Comparison of ENCODE assay signal across 12 mouse cellular contexts in genomic region chr9:97214806-97215205, GRCm38 (mm10).
DNase-seq lines count a peak whose midpoint lies in the region; ATAC-seq and TF ChIP-seq lines count a peak whose summit lies in the region.
"Had no signal": no experiment of that assay in that cellular context is flagged by ENCODE, and none has a peak within 500 bp of the region (broad histone marks: within the 10 kb centered on the region; RNA-seq: fewer than 3 reads in every experiment).

No protein-coding gene starts in this region.

- peak; percentile 50 for TF ChIP-seq CTCF in heart, postnatal 0 days (IDR thresholded peaks at IDR 0.05; ENCODE audit: low read depth)
- 0 out of 2 replicates have a peak, but pooled peaks have one; percentile 2 for TF ChIP-seq CTCF in lung, adult 2 months (IDR thresholded peaks at IDR 0.05; ENCODE audit: insufficient read depth, low read length)

- H3K4me2 ChIP-seq in heart, postnatal 0 days (ENCODE audit: low read depth, low read length) = no peak overlapping the region
- no peak overlapping the region for H3K4me2 ChIP-seq in heart, embryonic 11.5 days
- H3K4me2 ChIP-seq: neural tube, embryonic 13.5 days had no signal

- no peaks in the 10 kb centered on the region for H3K27me3 ChIP-seq in heart, postnatal 0 days (ENCODE audit: control insufficient read depth, insufficient read depth, low read length)
- H3K27me3 ChIP-seq in heart, embryonic 11.5 days (ENCODE audit: control insufficient read depth, insufficient read depth, low read length) = no peaks in the 10 kb centered on the region
- H3K27me3 ChIP-seq: neural tube, embryonic 13.5 days had no signal

- 30% methylated on average over 2 of the region's 2 CpGs for WGBS in heart, postnatal 0 days
- 38% methylated on average over 2 of the region's 2 CpGs for whole genome bisulfite sequencing in heart, embryonic 11.5 days (ENCODE audit: insufficient replicate concordance)
- 36% methylated on average over 2 of the region's 2 CpGs for WGBS in lung, adult 2 months

- H3K36me3 ChIP-seq in heart, postnatal 0 days (replicated peaks; ENCODE audit: control insufficient read depth, insufficient read depth, low read length) = no peaks in the 10 kb centered on the region
- no peaks in the 10 kb centered on the region for H3K36me3 ChIP-seq in heart, embryonic 11.5 days (ENCODE audit: control insufficient read depth, insufficient read depth, low read length)
- H3K36me3 ChIP-seq: neural tube, embryonic 13.5 days had no signal

- H3K9me3 ChIP-seq in heart, postnatal 0 days (replicated peaks; ENCODE audit: control insufficient read depth, low read length) = no peaks in the 10 kb centered on the region
- no peaks in the 10 kb centered on the region for H3K9me3 ChIP-seq in heart, embryonic 11.5 days (replicated peaks; ENCODE audit: control insufficient read depth, low read length)
- H3K9me3 ChIP-seq: neural tube, embryonic 13.5 days had no signal

- no peak overlapping the region for H3K27ac ChIP-seq in heart, postnatal 0 days (ENCODE audit: low read depth)
- H3K27ac ChIP-seq in heart, embryonic 11.5 days (ENCODE audit: low read depth, low read length) = no peak overlapping the region
- H3K27ac ChIP-seq: neural tube, embryonic 13.5 days had no signal

- no peak overlapping the region for H3K9ac ChIP-seq in heart, postnatal 0 days (replicated peaks; ENCODE audit: low read depth, low read length)
- H3K9ac ChIP-seq in heart, embryonic 11.5 days (ENCODE audit: low read depth, low read length) = no peak overlapping the region
- H3K9ac ChIP-seq: neural tube, embryonic 13.5 days had no signal

- no peak for TF ChIP-seq POLR2A in lung, adult 2 months (IDR thresholded peaks at IDR 0.05; ENCODE audit: borderline replicate concordance, extremely low read depth, low read depth, low read length)

- no peaks in the 10 kb centered on the region for H3K4me1 ChIP-seq in heart, postnatal 0 days (ENCODE audit: control insufficient read depth, insufficient read depth)
- H3K4me1 ChIP-seq in heart, embryonic 11.5 days (ENCODE audit: control insufficient read depth, insufficient read depth, low read length) = no peaks in the 10 kb centered on the region
- H3K4me1 ChIP-seq in lung, adult 2 months (ENCODE audit: control insufficient read depth, insufficient read depth, low read length) = no peaks in the 10 kb centered on the region
- H3K4me1 ChIP-seq: neural tube, embryonic 13.5 days had no signal

- no peak for TF ChIP-seq EP300 in heart, postnatal 0 days (IDR thresholded peaks at IDR 0.05; ENCODE audit: low read depth)

- no peak for ATAC-seq in heart, postnatal 0 days (ENCODE audit: insufficient read depth, low read depth)
- no peak for ATAC-seq in heart, embryonic 11.5 days (replicated peaks; ENCODE audit: insufficient number of reproducible peaks, low FRiP score, low TSS enrichment)
- ATAC-seq: activated CD4-positive, CD25-positive, alpha-beta regulatory T cell, adult 4 months had no signal

- peak; percentile 11 for DNase-seq in heart, postnatal 0 days (ENCODE audit: low spot score)
- DNase-seq in lung, adult 2 months = no peak
- no peak for DNase-seq in lung, postnatal 14 days
- peak; percentile 59 for DNase-seq in NIH3T3 (ENCODE audit: low read depth)
- DNase-seq in mesoderm, embryonic 11.5 days (ENCODE audit: low read depth, low spot score) = peak; percentile 28
- no peak for DNase-seq in left cerebral cortex, adult 18-20 months (ENCODE audit: low spot score in 2 of 2)
- DNase-seq in spleen, postnatal 36 days (ENCODE audit: low spot score in 2 of 2) = no peak
- DNase-seq: cerebellum, postnatal 36 days; lung, postnatal 10 days had no signal

- H3K4me3 ChIP-seq in heart, postnatal 0 days (ENCODE audit: low read depth, low read length) = no peak overlapping the region
- no peak overlapping the region for H3K4me3 ChIP-seq in heart, embryonic 11.5 days (ENCODE audit: low read depth, low read length)
- H3K4me3 ChIP-seq in lung, adult 2 months (replicated peaks; ENCODE audit: extremely low read depth, low read depth, low read length) = no peak overlapping the region
- H3K4me3 ChIP-seq: neural tube, embryonic 13.5 days had no signal

Comparison
In these comparisons a context has a peak if more than half of its experiments do, and no peak if none do; other contexts are left out.
1. DNase-seq: peak in heart, postnatal 0 days (single experiment), NIH3T3 (single experiment) and mesoderm, embryonic 11.5 days (single experiment); none in lung, adult 2 months (single experiment), lung, postnatal 14 days (single experiment), left cerebral cortex, adult 18-20 months (0 of 2) and spleen, postnatal 36 days (0 of 2).